Mouse (Mus musculus) kidney, adult 2 months (tissue): ENCODE results near the gene Slc9a3r1. TPM values are rescaled to one million over a fixed set of nuclear protein-coding genes. Genes with fewer than 3 reads are reported as not detected.

ENCODE experiments used
- DNase-seq: peaks from one replicate; pipeline ENCODE4 v3.0.0; 2021
- H3K27ac ChIP-seq: fragments of 200-500 bp; 2 replicates; pipeline ENCODE4 v1.5.1; 2012; ENCODE audit warnings: low read depth, low read length, control low read depth, inconsistent platforms; ENCODE audit not compliant: insufficient read depth
- H3K27me3 ChIP-seq: fragments of 200-500 bp; replicated peaks from 2 replicates; pipeline ENCODE4 v1.6.1; 2012; ENCODE audit warnings: mild to moderate bottlenecking, moderate library complexity, low read length, inconsistent platforms; ENCODE audit not compliant: control insufficient read depth, insufficient read depth
- H3K36me3 ChIP-seq: fragments of 200-500 bp; 2 replicates; pipeline ENCODE4 v1.6.1; 2012; ENCODE audit warnings: mild to moderate bottlenecking, moderate library complexity, low read length, inconsistent platforms; ENCODE audit not compliant: control insufficient read depth, insufficient read depth
- H3K4me1 ChIP-seq: fragments of 200-500 bp; 2 replicates; pipeline ENCODE4 v1.6.1; 2011; ENCODE audit warnings: low read length; ENCODE audit not compliant: control insufficient read depth, insufficient read depth
- H3K4me3 ChIP-seq: fragments of 200-500 bp; 2 replicates; pipeline ENCODE4 v1.5.1; 2011; ENCODE audit warnings: mild to moderate bottlenecking, low read depth, low read length, control low read depth; ENCODE audit not compliant: insufficient read depth
- CTCF ChIP-seq: fragments of 200-500 bp; conservative IDR thresholded peaks from 2 replicates; pipeline ENCODE4 v1.5.1; 2011; ENCODE audit warnings: low read depth, mild to moderate bottlenecking, control low read depth, low read length, moderate library complexity, mixed read lengths; ENCODE audit not compliant: insufficient read depth, insufficient read length
- POLR2A ChIP-seq: fragments of 200-500 bp; IDR thresholded peaks from one replicate; pipeline ENCODE4 v1.6.1; 2011; ENCODE audit warnings: low read depth, low read length, control low read depth
- WGBS: fragments of 180-500 bp; shearing (Covaris S2); methylation state at CpG from one replicate; pipeline ENCODE4 v1.1.7; 2018; 5-methylcytosine and 5-hydroxymethylcytosine counted together
- polyA plus RNA-seq: library from polyadenylated mRNA; depleted of rRNA; stranded (reverse); fragments of >200 nt; gene quantifications from 2 replicates; pipeline ENCODE4 v1.2.3, GENCODE M21; 2012

Slc9a3r1 gene
- polyA plus RNA-seq, 1 experiment, result 239 TPM

DNA sequence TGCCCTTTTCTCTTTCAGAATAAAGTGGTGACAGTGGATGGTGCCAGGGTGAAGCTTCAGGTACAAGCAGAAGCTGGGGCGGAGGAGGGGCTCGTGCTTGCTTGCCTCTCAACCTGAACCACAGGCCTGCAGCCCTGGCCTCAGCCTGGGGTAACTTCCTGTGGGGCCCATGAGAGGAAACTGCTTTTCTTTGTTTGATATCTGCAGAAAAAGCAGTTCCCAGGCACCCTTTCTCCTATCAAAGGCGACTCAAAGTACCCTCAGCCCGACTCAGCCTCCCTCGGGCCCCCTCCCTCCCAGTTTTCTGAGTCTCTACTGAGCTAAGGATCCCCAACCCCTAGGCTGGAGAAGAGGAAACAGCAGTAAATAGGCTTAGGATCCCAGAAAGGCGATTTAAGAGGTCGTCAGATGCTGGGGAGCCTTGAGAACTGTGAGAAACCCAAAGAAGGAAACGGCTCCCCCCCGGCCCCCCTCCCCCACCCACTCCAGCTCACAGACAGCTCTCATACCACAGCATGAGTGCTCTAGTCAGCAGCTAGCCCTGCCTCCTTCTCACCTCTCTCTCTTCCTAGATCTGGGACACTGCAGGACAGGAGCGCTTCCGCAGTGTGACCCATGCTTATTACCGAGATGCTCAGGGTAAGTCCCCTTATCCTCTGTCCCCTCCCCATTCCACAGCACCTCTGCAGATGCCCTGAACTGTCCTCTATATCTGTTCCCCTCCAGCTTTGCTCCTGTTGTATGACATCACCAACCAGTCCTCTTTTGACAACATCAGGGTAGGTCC is 5.0 kb upstream of the Slc9a3r1 start:
- Histone ChIP-seq H3K36me3 (no peaks in the 10 kb centered on the region), H3K4me1 (peaks cover 5% of the 10 kb centered on the region; the same call in 1 of the 2 replicates), H3K4me3 (no peak overlapping the region), H3K27ac (no peak overlapping the region), H3K27me3 (no peaks in the 10 kb centered on the region)
- TF ChIP-seq CTCF (no peak), POLR2A (no peak)
- WGBS, result 36% methylated on average over 12 of the region's 12 CpGs
- DNase-seq, result no peak

DNA sequence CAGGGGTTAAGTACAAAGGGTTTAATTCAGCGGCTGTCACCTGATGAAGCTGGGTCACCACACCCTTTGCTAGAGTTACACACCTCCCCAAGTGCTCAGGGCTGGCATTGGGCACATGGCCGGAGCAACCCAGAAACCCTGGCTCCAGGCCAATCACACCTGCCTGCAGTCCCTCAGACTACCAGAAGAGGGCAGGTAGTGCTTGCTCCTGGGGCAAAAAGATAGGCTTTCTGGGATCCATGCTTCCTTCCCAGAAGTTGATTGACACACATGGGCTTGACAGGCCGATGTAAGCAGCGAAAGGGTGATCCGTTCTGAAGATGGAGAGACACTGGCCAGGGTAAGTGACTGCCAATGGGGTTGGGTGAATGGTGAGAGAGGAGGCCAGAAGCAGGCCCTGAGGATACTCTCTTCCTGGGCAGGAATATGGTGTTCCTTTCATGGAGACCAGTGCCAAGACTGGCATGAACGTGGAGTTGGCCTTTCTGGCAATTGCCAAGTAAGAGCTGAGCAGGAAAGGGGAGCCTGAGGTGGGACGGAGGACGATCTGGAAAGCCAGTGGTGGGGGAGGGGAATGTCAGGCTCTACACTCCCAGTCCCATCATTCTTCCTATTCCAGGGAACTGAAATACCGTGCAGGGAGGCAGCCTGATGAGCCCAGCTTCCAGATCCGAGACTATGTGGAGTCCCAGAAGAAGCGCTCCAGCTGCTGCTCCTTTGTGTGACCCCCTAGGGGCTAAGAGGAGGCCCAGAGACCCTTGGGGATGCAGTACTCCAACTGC is 2.9 kb upstream of the Slc9a3r1 start:
- Histone ChIP-seq H3K36me3 (no peaks in the 10 kb centered on the region), H3K4me3 (no peak overlapping the region), H3K4me1 (peaks cover 5% of the 10 kb centered on the region; the same call in 1 of the 2 replicates), H3K27ac (no peak overlapping the region), H3K27me3 (no peaks in the 10 kb centered on the region)
- 47% methylated on average over 11 of the region's 11 CpGs for WGBS
- TF ChIP-seq POLR2A, result no peak
- peak; percentile 91 for TF ChIP-seq CTCF
- peak; percentile 95 for DNase-seq

DNA sequence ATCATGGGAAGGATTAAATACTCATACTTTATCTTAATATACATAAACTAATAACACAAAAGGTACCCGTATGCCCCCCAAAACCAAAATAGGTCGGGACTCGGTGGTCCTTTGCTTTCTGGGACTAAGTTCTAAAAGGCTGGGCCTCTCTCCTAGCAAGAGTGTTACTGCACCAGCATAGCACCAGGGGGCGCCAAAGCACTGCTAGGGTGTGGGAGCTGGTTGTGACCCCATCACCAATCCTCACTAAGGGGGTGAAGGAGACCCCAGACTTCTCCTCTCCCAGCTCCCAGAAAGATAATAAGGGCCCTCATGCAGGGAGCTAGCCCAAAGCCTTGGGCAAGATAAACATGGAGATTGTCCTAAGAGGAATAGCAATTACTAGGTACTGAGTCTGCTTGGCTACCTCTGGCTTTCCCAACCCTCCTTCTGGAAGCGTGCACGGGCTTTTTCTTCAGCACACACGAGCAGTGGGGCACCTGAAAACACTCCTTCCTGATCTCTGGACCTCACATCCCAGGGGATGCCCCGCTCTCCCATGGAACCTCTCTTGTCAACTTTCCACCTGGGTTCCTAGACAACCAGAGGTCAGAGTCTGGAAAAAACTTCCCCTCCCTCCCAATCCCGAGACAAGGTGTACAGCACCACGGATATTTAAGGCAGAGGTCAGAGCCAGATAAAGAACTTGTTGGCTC is 2.1 kb upstream of the Slc9a3r1 start:
- H3K27ac ChIP-seq, result no peak overlapping the region
- DNase-seq, result peak; percentile 82
- H3K27me3 ChIP-seq, result no peaks in the 10 kb centered on the region
- 23% methylated on average over 10 of the region's 10 CpGs for WGBS
- no peak for TF ChIP-seq POLR2A
- TF ChIP-seq CTCF, result peak; percentile 94
- no peak overlapping the region for H3K4me3 ChIP-seq
- peaks cover 5% of the 10 kb centered on the region; the same call in 1 of the 2 replicates for H3K4me1 ChIP-seq
- no peaks in the 10 kb centered on the region for H3K36me3 ChIP-seq

DNA sequence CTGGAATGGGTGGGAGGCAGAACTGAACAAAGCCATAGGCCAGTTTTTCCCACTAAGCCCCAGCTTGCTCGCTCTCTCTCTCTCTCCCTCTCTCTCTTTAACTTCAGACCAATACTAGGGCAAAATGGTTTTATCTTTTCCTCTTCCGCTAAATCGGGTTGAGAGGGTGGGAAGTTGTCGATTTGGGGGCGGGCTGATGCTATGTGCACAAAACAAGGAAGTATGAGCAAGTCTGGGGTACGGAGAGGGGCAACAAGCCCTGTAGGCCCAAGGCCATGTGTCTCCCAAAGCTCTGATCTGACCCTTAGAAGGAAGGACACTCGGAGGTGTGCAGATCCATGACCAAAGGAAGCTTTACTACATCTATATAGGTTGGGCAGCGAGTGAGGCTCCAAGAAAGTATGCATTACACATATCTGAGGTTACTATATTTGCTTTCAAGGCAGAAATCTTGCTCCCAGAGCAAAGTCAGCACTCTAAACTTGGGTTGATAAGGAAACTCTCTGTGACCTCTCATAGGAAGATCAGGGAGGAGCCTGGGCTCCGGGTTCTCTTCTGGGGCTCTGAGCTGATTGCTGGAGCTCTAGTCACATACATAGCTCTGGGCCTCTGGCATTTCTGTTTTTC is 1.4 kb upstream of the Slc9a3r1 start:
- WGBS, result 69% methylated on average over 9 of the region's 9 CpGs
- Histone ChIP-seq H3K4me3 (no peak overlapping the region), H3K27ac (no peak overlapping the region), H3K4me1 (peaks cover 7% of the 10 kb centered on the region; the same call in 1 of the 2 replicates), H3K36me3 (no peaks in the 10 kb centered on the region), H3K27me3 (no peaks in the 10 kb centered on the region)
- TF ChIP-seq CTCF (no peak), POLR2A (no peak)
- DNase-seq, result no peak

DNA sequence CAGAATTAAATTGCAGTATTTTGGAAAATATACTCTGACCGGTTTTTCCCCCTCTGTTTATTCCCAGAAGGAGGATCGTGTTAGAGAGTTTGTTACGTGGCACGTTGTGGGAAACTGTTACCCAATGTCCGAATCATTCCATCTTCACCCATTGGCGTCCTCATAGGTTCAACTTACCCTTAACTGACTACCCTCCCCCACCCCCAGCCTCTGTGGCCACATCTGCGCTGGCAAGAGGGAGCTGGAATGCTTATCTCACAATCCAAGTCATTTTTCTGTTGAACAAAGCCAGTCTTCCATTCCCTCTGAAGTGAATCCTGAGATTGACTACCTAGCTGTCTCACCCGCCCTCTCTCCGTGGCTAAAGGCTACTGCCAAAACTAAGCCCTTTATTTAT is 938 bp upstream of the Slc9a3r1 start:
- no peaks in the 10 kb centered on the region for H3K36me3 ChIP-seq
- H3K4me1 ChIP-seq, result peaks cover 8% of the 10 kb centered on the region; the same call in 1 of the 2 replicates
- WGBS, result 44% methylated on average over 9 of the region's 9 CpGs
- no peak overlapping the region for H3K27ac ChIP-seq
- no peaks in the 10 kb centered on the region for H3K27me3 ChIP-seq
- TF ChIP-seq POLR2A (no peak), CTCF (no peak)
- no peak overlapping the region for H3K4me3 ChIP-seq
- DNase-seq, result no peak

DNA sequence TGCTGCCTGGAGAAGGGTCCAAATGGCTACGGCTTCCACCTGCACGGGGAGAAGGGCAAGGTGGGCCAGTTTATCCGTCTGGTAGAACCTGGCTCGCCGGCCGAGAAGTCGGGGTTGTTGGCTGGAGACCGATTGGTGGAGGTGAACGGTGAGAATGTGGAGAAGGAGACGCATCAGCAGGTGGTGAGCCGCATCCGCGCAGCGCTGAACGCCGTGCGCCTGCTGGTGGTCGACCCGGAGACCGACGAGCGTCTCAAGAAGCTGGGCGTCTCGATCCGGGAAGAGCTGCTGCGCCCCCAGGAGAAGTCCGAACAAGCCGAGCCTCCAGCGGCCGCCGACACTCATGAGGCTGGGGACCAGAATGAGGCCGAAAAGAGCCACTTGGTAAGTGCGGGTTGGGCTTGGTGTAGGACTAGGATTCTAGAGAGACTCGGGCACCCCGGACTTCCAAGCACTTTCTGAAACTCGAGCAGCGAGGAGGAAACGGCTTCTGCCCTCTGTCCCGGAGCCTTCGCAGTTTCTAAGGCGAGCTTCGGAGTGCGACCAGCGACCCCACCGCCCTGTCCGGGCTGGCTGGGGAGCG is 518 bp downstream of the Slc9a3r1 start:
- H3K27me3 ChIP-seq, result no peaks in the 10 kb centered on the region
- under 1% methylated on average over 47 of the region's 47 CpGs for WGBS
- TF ChIP-seq CTCF, result no peak
- no peak for TF ChIP-seq POLR2A
- peaks cover 20% of the 10 kb centered on the region for H3K4me1 ChIP-seq
- peak overlapping the region; percentile 87 for H3K4me3 ChIP-seq
- peak overlapping the region; percentile 77 for H3K27ac ChIP-seq
- no peak for DNase-seq
- H3K36me3 ChIP-seq, result no peaks in the 10 kb centered on the region
